Mouse (Mus musculus) stomach, adult 2 months (tissue): ENCODE data around the gene Necab3. TPM values are rescaled to one million over a fixed set of nuclear protein-coding genes. Genes with fewer than 3 reads are reported as not detected.

Experiments used
- polyA plus RNA-seq: library from polyadenylated mRNA; depleted of rRNA; stranded (reverse); fragments of >200 nt; gene quantifications from 2 replicates; pipeline ENCODE4 v1.2.3, GENCODE M21; 2012; rRNA removed

Necab3 gene
- 0.08 and 0.11 TPM in 2 replicates for polyA plus RNA-seq

GRCm38 (mm10) chr2:154558264-154559039 is at the start of gene Necab3:
Necab3 (minus strand) TSS chr2:154558890.

GRCm38 (mm10) chr2:154603638-154604153 is 45.0 kb upstream of the Necab3 start, which contains the start of gene Pxmp4:
Pxmp4 (minus strand) TSS chr2:154603708.

GRCm38 (mm10) chr2:154569836-154570286 is 11.2 kb upstream of the Necab3 start, which contains the start of gene E2f1:
E2f1 (minus strand) TSS chr2:154569892.

GRCm38 (mm10) chr2:154551476-154551875 is 7.2 kb downstream of the Necab3 start, which contains the start of gene Actl10:
Actl10 (plus strand) TSS chr2:154551776.

GRCm38 (mm10) chr2:154546711-154547110 is 12.0 kb downstream of the Necab3 start, which contains the start of gene 1700003F12Rik:
1700003F12Rik (plus strand) TSS chr2:154547085.

Other genes with a start within 250 kb of the Necab3 start
- gene Cdk5rap1, start 185.9 kb downstream of the Necab3 start, polyA plus RNA-seq: 2.3 and 3.1 TPM in 2 replicates
- 16.3 and 20.8 TPM in 2 replicates for gene Snta1, start 150.8 kb downstream of the Necab3 start, polyA plus RNA-seq
- 3.4 and 4.7 TPM in 2 replicates for gene Cbfa2t2, start 122.4 kb downstream of the Necab3 start, polyA plus RNA-seq
- 0.65 TPM in 1 of 2 replicates, not detected in the other for gene 1700003F12Rik, start 11.8 kb downstream of the Necab3 start, polyA plus RNA-seq
- 0.04 and 0.14 TPM in 2 replicates for gene Actl10, start 7.1 kb downstream of the Necab3 start, polyA plus RNA-seq
- 2.6 and 3.6 TPM in 2 replicates for gene E2f1, start 11.0 kb upstream of the Necab3 start, polyA plus RNA-seq
- 31.1 and 40.7 TPM in 2 replicates for gene Pxmp4, start 44.8 kb upstream of the Necab3 start, polyA plus RNA-seq
- gene Zfp341, start 54.4 kb upstream of the Necab3 start, polyA plus RNA-seq: 2.7 and 2.8 TPM in 2 replicates
- gene 4930519P11Rik, start 54.5 kb upstream of the Necab3 start, polyA plus RNA-seq: 0.63 TPM in 2 replicates
- gene Chmp4b, start 92.8 kb upstream of the Necab3 start, polyA plus RNA-seq: 32.9 and 39.2 TPM in 2 replicates
- gene Gm14214, start 211.1 kb upstream of the Necab3 start, polyA plus RNA-seq: not detected in 2 replicates
- 66.9 and 107 TPM in 2 replicates for gene Raly, start 232.2 kb upstream of the Necab3 start, polyA plus RNA-seq
- gene a, start 232.5 kb upstream of the Necab3 start, polyA plus RNA-seq: 0.21 TPM in 1 of 2 replicates, not detected in the other